ENCODE assay signal across 11 mouse cellular contexts in the genomic region with DNA sequence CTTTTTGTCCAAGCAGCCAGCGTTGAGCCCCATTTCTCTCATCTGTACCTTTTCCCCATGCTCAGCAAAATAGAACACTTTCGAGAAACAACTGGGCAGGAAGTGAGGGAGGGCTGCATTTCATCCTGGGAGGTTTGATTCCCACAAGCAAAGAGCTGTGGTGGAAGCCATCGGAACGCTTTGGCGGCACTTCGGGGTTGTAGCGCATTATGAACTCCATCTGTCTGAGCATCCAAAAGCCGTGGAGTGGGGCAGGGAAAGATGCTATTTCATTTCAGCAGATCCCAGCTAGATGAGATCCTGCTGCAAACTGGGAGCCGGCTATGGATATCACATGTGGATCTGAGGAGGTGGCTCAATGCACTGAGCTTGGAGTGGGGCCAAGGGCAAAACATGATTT.
"Had no signal": no experiment of that assay in that cellular context is flagged by ENCODE, and none has a peak within 500 bp of the region (broad histone marks: within the 10 kb centered on the region; RNA-seq: fewer than 3 reads in every experiment).

No protein-coding gene starts in this region.

- H3K4me3 ChIP-seq: kidney, embryonic 15.5 days; liver, embryonic 15.5 days; midbrain, embryonic 13.5 days had no signal

- H3K9ac ChIP-seq: kidney, embryonic 15.5 days; liver, embryonic 15.5 days; midbrain, embryonic 13.5 days had no signal

- H3K4me2 ChIP-seq: kidney, embryonic 15.5 days; liver, embryonic 11.5 days; liver, embryonic 15.5 days; midbrain, embryonic 13.5 days had no signal

- H3K4me1 ChIP-seq: liver, embryonic 15.5 days had no signal

- ATAC-seq: lung, postnatal 0 days; midbrain, embryonic 13.5 days had no signal

- DNase-seq: kidney, adult 11 months; lung, adult 2 months; lung, postnatal 36 days; right cerebral cortex, adult 18-20 months; right cerebral cortex, postnatal 25 days; thymus, postnatal 4 days had no signal

- H3K27ac ChIP-seq: kidney, embryonic 15.5 days; liver, embryonic 15.5 days; midbrain, embryonic 13.5 days had no signal

- H3K27me3 ChIP-seq: kidney, embryonic 15.5 days; liver, embryonic 15.5 days; midbrain, embryonic 13.5 days had no signal

- H3K9me3 ChIP-seq: kidney, embryonic 15.5 days; liver, embryonic 15.5 days; midbrain, embryonic 13.5 days had no signal

- H3K36me3 ChIP-seq: kidney, embryonic 15.5 days; liver, embryonic 15.5 days; midbrain, embryonic 13.5 days had no signal
